Mouse (Mus musculus) C2C12 (cell line): ENCODE results near the gene Wwc1. TPM values are rescaled to one million over a fixed set of nuclear protein-coding genes. Genes with fewer than 3 reads are reported as not detected.

Source experiments
- H3K27me3 ChIP-seq: one replicate; pipeline ENCODE4 v1.6.1; 2011; ENCODE audit not compliant: control insufficient read depth, insufficient read depth, insufficient read length
- H3K36me3 ChIP-seq: one replicate; pipeline ENCODE4 v1.6.1; 2011; ENCODE audit not compliant: control insufficient read depth, insufficient read depth
- H3K4me3 ChIP-seq: one replicate; pipeline ENCODE4 v1.5.1; 2011; ENCODE audit warnings: mild to moderate bottlenecking, control low read depth; ENCODE audit not compliant: poor library complexity, insufficient read depth, severe bottlenecking
- H3K79me2 ChIP-seq: one replicate; pipeline ENCODE4 v1.6.1; 2011; ENCODE audit not compliant: control insufficient read depth, insufficient read depth
- H3K79me3 ChIP-seq: one replicate; pipeline ENCODE4 v1.6.1; 2011; ENCODE audit warnings: low read depth, control low read depth
- H3ac ChIP-seq: one replicate; pipeline ENCODE3; 2011; ENCODE audit warnings: low read depth; ENCODE audit not compliant: control insufficient read depth, insufficient read length
- CEBPB ChIP-seq: IDR thresholded peaks from one replicate; pipeline ENCODE4 v1.6.1; 2011; ENCODE audit warnings: low read depth, mild to moderate bottlenecking, control low read depth, moderate library complexity
- CTCF ChIP-seq: IDR thresholded peaks from one replicate; pipeline ENCODE4 v1.5.1; 2011; ENCODE audit not compliant: control insufficient read depth, insufficient read depth, insufficient read length
- FOSL1 ChIP-seq: IDR thresholded peaks from one replicate; pipeline ENCODE4 v1.8.0; 2011; ENCODE audit warnings: mild to moderate bottlenecking, low read length; ENCODE audit not compliant: poor library complexity, insufficient read depth, severe bottlenecking
- MAX ChIP-seq: IDR thresholded peaks from one replicate; pipeline ENCODE4 v1.6.1; 2011; ENCODE audit warnings: mild to moderate bottlenecking, control low read depth
- MYOD1 ChIP-seq: IDR thresholded peaks from one replicate; pipeline ENCODE4 v1.6.1; 2011; ENCODE audit warnings: low read depth; ENCODE audit not compliant: control insufficient read depth, insufficient read length
- MYOG ChIP-seq: IDR thresholded peaks from one replicate; pipeline ENCODE4 v1.6.1; 2011; ENCODE audit not compliant: control insufficient read depth, insufficient read length; ENCODE audit errors: extremely low read depth
- USF1 ChIP-seq: IDR thresholded peaks from one replicate; pipeline ENCODE4 v1.6.1; 2011; ENCODE audit warnings: low read depth, mild to moderate bottlenecking, control low read depth, moderate library complexity
- polyA plus RNA-seq: library from polyadenylated mRNA; unstranded; fragments of >200 nt; fragmentation: generic; extraction: Trizol; gene quantifications from one replicate; pipeline ENCODE4 v1.2.1, GENCODE M21; 2012; ENCODE audit warnings: missing spikeins

Wwc1 gene
- polyA plus RNA-seq, 1 experiment: 4.6 TPM

DNA sequence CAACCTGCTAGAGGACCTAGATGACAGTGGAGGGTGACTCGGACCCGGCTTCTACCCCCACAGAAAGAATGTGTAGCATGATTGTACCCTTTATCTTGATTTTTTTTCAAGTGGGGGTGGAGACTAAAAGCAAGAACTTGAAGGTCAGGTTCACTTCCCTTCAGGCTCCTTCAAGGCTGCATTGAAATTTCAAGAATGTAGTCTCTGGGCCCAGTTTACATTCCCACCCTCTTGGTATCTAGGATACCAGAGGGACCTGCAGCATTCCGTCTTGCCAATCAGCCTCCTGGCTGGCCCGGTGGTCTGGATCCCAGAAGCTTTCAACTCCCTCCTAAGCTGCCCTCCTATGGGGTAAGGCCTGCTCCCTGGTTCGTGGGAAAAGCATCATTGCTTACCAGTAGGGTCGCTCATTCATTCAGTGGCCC, 31.9 kb downstream of the Wwc1 start:
- Histone ChIP-seq H3K79me2 (peaks cover 11% of the 10 kb centered on the region), H3K36me3 (no peaks in the 10 kb centered on the region), H3ac (no peak overlapping the region), H3K27me3 (no peaks in the 10 kb centered on the region), H3K4me3 (no peak overlapping the region), H3K79me3 (peaks cover 1% of the 10 kb centered on the region)
- TF ChIP-seq CEBPB: no peak
- no peak for TF ChIP-seq MAX
- no peak for TF ChIP-seq MYOD1
- no peak for TF ChIP-seq USF1
- no peak for TF ChIP-seq MYOG
- TF ChIP-seq FOSL1: no peak
- no peak for TF ChIP-seq CTCF

DNA sequence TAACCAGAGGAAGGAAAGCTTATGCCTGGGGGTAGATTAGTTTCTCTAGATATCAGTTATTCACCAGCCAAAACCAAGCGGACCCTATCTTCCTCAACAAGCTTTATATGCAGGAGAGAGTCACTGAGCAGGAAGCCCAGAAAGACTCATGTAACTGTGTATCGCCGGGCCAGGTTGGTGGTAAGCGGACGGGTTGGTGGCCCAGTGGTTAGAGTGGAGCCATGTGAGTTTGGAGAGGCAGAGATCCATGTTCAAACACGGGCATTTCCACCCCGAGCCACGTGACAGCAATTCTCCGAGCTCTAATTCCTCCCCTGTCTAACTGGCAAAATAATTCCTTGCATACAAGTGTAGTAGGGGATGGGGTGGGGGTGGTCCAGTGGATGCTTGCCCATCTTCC, 32.4 kb downstream of the Wwc1 start:
- Histone ChIP-seq H3K79me3 (peaks cover under 1% of the 10 kb centered on the region), H3K36me3 (no peaks in the 10 kb centered on the region), H3K4me3 (no peak overlapping the region), H3ac (no peak overlapping the region), H3K79me2 (peaks cover 11% of the 10 kb centered on the region), H3K27me3 (no peaks in the 10 kb centered on the region)
- no peak for TF ChIP-seq FOSL1
- no peak for TF ChIP-seq MYOD1
- TF ChIP-seq USF1: no peak
- TF ChIP-seq CEBPB: no peak
- no peak for TF ChIP-seq MYOG
- TF ChIP-seq CTCF: no peak
- TF ChIP-seq MAX: no peak

DNA sequence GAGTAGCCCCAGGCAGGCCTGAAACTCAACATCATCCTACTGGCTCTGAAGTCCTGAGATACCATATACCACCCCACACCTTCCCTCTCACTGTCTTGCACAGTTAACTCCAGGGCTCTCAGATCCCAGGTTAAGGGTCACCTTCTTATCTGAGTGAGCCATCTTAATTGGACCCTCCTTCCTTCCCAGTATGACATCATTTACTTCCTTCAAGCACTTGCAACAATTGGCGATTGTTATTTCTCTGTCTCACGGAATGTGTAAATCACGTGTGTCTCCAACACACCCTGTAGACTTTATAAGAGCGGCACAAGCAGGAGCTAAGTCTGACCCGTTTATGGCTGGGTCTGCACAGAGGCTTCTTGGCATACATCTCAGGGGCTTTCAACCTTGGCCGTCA, 35.1 kb downstream of the Wwc1 start:
- Histone ChIP-seq H3K36me3 (no peaks in the 10 kb centered on the region), H3K79me2 (peaks cover 10% of the 10 kb centered on the region), H3K4me3 (no peak overlapping the region), H3K79me3 (no peaks in the 10 kb centered on the region), H3ac (no peak overlapping the region), H3K27me3 (no peaks in the 10 kb centered on the region)
- no peak for TF ChIP-seq MYOD1
- no peak for TF ChIP-seq MAX

DNA sequence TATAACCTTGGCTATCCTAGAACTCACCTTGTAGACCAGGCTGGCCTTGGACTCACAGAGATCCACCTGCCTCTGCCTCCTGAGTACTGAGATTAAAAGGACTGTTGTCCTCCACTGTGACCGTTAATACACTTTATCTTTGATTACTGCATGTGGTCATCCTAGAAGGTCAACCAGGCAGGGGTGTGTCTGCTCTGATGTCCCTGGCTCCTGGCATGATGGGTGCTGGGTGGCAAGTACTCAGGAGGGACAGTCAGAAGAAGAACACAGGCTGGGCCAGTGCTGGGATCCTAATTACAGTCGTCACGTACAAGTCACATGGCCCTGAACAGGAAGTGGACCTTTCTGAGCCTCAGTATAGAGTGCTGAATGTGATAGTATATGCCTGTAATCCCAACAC, 38.7 kb downstream of the Wwc1 start:
- peaks cover 8% of the 10 kb centered on the region for H3K79me2 ChIP-seq
- no peak overlapping the region for H3K4me3 ChIP-seq
- TF ChIP-seq USF1 (peak; percentile 13), CTCF (no peak)
- no peak overlapping the region for H3ac ChIP-seq
- H3K79me3 ChIP-seq: no peaks in the 10 kb centered on the region
- H3K27me3 ChIP-seq: no peaks in the 10 kb centered on the region
- no peaks in the 10 kb centered on the region for H3K36me3 ChIP-seq

DNA sequence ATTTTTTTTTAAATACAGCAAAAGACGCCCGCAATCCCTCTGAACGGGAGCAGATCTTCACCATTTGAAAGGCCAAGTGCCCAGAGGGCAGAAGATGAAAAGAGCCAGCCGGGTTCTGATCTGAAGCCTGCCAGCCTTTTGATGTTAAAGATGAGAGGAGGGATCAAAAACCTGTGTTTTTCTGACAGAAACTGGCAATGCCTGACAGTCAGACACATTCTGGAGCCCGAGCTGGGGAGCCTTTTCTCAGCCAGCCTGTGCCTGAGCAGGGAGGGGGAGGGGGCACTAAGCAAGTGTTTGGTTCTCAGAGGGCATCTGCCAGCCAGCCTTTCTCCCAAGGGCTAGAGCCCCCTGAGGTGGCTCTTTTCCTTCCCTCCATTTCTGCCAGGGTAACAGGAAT, 39.3 kb downstream of the Wwc1 start:
- Histone ChIP-seq H3ac (no peak overlapping the region), H3K27me3 (no peaks in the 10 kb centered on the region), H3K4me3 (no peak overlapping the region), H3K79me3 (no peaks in the 10 kb centered on the region), H3K36me3 (no peaks in the 10 kb centered on the region), H3K79me2 (peaks cover 6% of the 10 kb centered on the region)
- no peak for TF ChIP-seq MAX
- TF ChIP-seq CEBPB: no peak
- no peak for TF ChIP-seq MYOD1
- TF ChIP-seq MYOG: no peak
- TF ChIP-seq CTCF: no peak
- no peak for TF ChIP-seq FOSL1
- TF ChIP-seq USF1: no peak

DNA sequence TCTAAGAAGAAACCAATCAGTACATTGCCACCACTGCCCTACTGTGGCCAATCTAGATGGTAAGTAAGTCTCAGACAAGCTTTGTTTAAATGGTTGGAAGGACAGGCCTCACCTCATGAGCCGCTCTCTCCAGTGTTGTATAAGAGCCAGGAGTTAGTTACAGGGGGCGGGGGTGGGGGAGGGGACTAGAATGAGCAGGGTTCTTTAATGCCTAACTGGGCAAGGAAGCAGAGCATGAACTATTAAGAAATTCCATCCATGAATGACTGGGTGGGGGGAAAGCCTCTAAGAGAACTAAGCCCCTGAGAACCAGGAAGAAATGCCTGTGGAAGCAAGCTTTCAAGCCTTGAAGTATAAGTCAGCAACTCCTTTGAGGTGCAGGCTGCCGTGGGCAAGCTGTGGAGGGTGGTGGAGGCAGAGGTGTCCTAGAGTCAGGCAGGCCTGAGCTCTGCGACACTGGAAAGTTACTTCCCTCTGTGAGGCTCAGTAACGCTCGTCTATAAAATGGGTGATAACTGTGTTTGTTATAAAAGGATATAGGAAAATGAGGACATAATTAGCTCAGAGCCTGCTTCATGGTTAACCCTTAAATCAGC, 41.4 kb downstream of the Wwc1 start:
- H3K27me3 ChIP-seq: no peaks in the 10 kb centered on the region
- TF ChIP-seq MAX (no peak), USF1 (no peak), CTCF (no peak), FOSL1 (no peak), MYOD1 (no peak), MYOG (no peak), CEBPB (no peak)
- H3K79me3 ChIP-seq: no peaks in the 10 kb centered on the region

More for the DNA sequence above, 41.4 kb downstream of the Wwc1 start:
- Histone ChIP-seq H3ac (no peak overlapping the region), H3K4me3 (no peak overlapping the region), H3K36me3 (no peaks in the 10 kb centered on the region), H3K79me2 (peaks cover 6% of the 10 kb centered on the region)
